Mouse (Mus musculus) kidney, postnatal 0 days (tissue): ENCODE data around the gene Kti12. TPM values are rescaled to one million over a fixed set of nuclear protein-coding genes. Genes with fewer than 3 reads are reported as not detected.

Source experiments
- ATAC-seq: fragments of 200-750 bp; cut with Nextera tagmentation; replicated peaks from 2 replicates; pipeline ENCODE4 v1.8.0; 2017; ENCODE audit warnings: low read depth, moderate number of reproducible peaks, moderate TSS enrichment, moderate library complexity; ENCODE audit not compliant: low FRiP score
- DNase-seq: peaks from one replicate; pipeline ENCODE4 v3.0.0-alpha.2; 2016; ENCODE audit warnings: low spot score
- H3K27ac ChIP-seq: fragments of 300-500 bp; sonication (generic); 2 replicates; pipeline ENCODE4 v1.5.1; 2014; ENCODE audit warnings: mild to moderate bottlenecking
- H3K27me3 ChIP-seq: fragments of 300-500 bp; sonication (generic); 2 replicates; pipeline ENCODE4 v1.6.1; 2014; ENCODE audit warnings: low read length, mixed read lengths; ENCODE audit not compliant: insufficient read depth
- H3K36me3 ChIP-seq: fragments of 300-500 bp; sonication (generic); 2 replicates; pipeline ENCODE4 v1.6.1; 2014; ENCODE audit warnings: low read length, mixed read lengths; ENCODE audit not compliant: insufficient read depth
- H3K4me1 ChIP-seq: fragments of 300-500 bp; sonication (generic); replicated peaks from 2 replicates; pipeline ENCODE4 v1.6.1; 2014; ENCODE audit warnings: antibody characterized with exemption, low read length, mixed read lengths; ENCODE audit not compliant: insufficient read depth
- H3K4me2 ChIP-seq: fragments of 300-500 bp; sonication (generic); 2 replicates; pipeline ENCODE4 v1.6.1; 2014; ENCODE audit warnings: mild to moderate bottlenecking, low read length, moderate library complexity, mixed read lengths
- H3K4me3 ChIP-seq: fragments of 300-500 bp; sonication (generic); replicated peaks from 2 replicates; pipeline ENCODE4 v1.5.1; 2014; ENCODE audit warnings: low read depth, low read length
- H3K9ac ChIP-seq: fragments of 300-500 bp; sonication (generic); 2 replicates; pipeline ENCODE4 v1.6.1; 2014; ENCODE audit warnings: low read depth, low read length
- H3K9me3 ChIP-seq: fragments of 300-500 bp; sonication (generic); replicated peaks from 2 replicates; pipeline ENCODE4 v1.6.1; 2016; ENCODE audit warnings: low read length, inconsistent platforms, mixed read lengths
- CTCF ChIP-seq: IDR thresholded peaks from 2 replicates; pipeline ENCODE4 v1.5.1; 2016; ENCODE audit warnings: antibody characterized with exemption, low read depth, mild to moderate bottlenecking, moderate library complexity
- WGBS: fragments of 180-500 bp; shearing (Covaris S2); extraction: QIAGEN DNeasy Blood & Tissue Kit; methylation state at CpG from one replicate; pipeline ENCODE4 v1.1.7; 2014; 5-methylcytosine and 5-hydroxymethylcytosine counted together
- polyA plus RNA-seq: library from polyadenylated mRNA; unstranded; fragments of >200 nt; fragmentation: Nextera tagmentation; extraction: Ambion mirVana; gene quantifications from 2 replicates; pipeline ENCODE4 v1.2.1, GENCODE M21; 2015

The Kti12 gene
- polyA plus RNA-seq, 1 experiment from 2014 or later = 52.2 TPM

DNA sequence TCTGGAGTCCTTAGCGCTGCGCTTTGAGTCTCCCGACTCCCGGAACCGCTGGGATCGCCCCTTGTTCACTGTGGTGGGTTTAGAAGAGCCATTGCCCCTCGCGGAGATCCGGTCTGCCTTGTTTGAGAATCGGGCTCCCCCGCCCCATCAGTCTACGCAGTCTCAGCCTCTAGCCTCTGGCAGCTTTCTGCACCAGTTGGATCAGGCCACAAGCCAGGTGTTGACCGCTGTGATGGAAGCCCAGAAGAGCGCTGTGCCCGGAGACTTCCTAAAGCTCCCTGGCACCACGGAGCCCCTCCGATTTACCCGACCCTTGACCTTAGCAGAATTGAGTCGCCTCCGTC lies 892 bp downstream of the Kti12 start, which contains the start of gene A730015C16Rik:
A730015C16Rik (minus strand) TSS at position 115 of the 344 bp plus-strand sequence.
- peak within 1 kb of the TSS; percentile 86 for H3K9ac ChIP-seq
- H3K4me1 ChIP-seq = peaks cover 7% of the 10 kb centered on the region
- no peak for DNase-seq
- H3K36me3 ChIP-seq = peaks cover 4% of the 10 kb centered on the region; the same call in 1 of the 2 replicates
- peak within 1 kb of the TSS; percentile 98 for H3K4me2 ChIP-seq
- peak; percentile 53; the same call in 1 of the 2 replicates for ATAC-seq
- H3K9me3 ChIP-seq = no peaks in the 10 kb centered on the region
- 5% methylated on average over 20 of the region's 20 CpGs for WGBS
- H3K27me3 ChIP-seq = no peaks in the 10 kb centered on the region
- peak within 1 kb of the TSS; percentile 98 for H3K27ac ChIP-seq
- no peak for TF ChIP-seq CTCF
- peak within 1 kb of the TSS; percentile 76 for H3K4me3 ChIP-seq

DNA sequence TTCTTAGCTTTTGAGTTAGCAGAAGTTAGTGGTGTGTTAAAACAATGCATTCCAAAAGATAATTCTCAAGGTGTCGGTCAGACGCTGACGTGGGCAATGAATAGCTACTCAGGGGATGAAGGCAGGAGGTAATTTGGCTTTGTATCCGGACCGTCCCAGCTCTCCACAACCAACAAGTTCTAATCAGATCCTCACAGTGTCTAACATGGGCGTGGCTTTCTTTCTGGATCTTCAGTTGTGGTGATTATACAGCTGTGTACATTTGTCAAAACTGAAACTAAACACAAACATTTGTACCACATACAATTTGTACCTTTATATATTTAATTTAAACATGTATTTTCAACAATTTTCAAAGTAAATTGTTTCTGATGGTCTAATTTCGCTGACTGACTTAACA lies 19.2 kb downstream of the Kti12 start:
- ATAC-seq (no peak), DNase-seq (no peak)
- H3K4me1 ChIP-seq = no peaks in the 10 kb centered on the region
- H3K36me3 ChIP-seq = peaks cover 11% of the 10 kb centered on the region; the same call in 1 of the 2 replicates
- H3K9me3 ChIP-seq = no peaks in the 10 kb centered on the region
- no peak overlapping the region for H3K4me3 ChIP-seq
- H3K27ac ChIP-seq = no peak overlapping the region
- no peaks in the 10 kb centered on the region for H3K27me3 ChIP-seq
- H3K9ac ChIP-seq = no peak overlapping the region
- WGBS = 82% methylated on average over 7 of the region's 7 CpGs
- no peak for TF ChIP-seq CTCF
- H3K4me2 ChIP-seq = no peak overlapping the region

DNA sequence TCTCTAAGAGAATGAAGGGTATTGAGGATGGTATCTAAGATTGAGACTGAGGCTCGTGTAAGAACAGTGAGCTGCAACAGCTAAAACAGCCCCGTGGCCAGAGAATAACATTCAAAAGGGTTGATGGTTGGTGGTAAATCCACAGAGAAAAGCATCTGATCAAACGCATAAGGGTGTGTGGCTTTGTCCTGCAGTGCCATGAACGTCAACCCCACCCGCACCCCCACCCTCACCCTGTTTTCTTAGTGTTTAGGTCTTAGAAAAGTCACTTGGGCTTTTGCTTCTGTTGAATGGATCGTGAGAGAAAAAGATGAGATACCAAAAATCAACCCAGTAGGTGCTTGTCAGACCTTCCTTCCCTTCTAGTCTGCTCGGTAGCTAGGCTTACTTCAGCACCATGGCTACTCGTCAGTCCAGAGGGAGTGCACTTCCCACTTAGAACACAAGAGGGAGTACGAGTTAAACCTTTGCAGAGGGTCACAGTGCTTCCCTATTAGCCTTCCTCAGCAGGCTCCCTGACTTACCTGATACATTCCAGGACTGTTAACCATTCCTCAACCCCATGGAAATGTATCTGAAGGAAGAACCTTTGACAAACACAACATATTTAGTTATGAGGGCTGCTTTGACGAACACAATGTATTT lies 22.3 kb downstream of the Kti12 start:
- no peak overlapping the region for H3K9ac ChIP-seq
- 33% methylated on average over 10 of the region's 10 CpGs for WGBS
- no peaks in the 10 kb centered on the region for H3K36me3 ChIP-seq
- H3K27me3 ChIP-seq = no peaks in the 10 kb centered on the region
- ATAC-seq (peak; percentile 78; the same call in 1 of the 2 replicates), DNase-seq (peak; percentile 91)
- H3K27ac ChIP-seq = no peak overlapping the region
- H3K9me3 ChIP-seq = no peaks in the 10 kb centered on the region
- TF ChIP-seq CTCF = peak; percentile 95
- H3K4me3 ChIP-seq = no peak overlapping the region
- no peak overlapping the region for H3K4me2 ChIP-seq
- no peaks in the 10 kb centered on the region for H3K4me1 ChIP-seq

DNA sequence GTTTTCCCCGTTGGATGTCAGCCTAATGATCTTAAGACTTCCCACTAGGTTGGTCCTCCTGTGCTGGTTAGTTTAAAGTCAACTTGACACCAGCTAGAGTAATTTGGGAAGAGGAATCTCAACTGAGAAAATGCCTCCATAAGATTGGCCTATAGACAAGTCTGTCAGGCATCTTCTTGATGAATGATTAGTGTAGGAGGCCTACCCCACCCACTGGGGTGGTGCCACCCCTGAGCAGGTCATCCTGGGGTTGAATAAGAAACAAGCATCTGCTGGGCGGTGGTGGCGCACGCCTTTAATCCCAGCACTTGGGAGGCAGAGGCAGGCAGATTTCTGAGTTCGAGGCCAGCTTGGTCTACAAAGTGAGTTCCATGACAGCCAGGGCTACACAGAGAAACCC lies 26.2 kb downstream of the Kti12 start:
- no peaks in the 10 kb centered on the region for H3K27me3 ChIP-seq
- DNase-seq (no peak), ATAC-seq (no peak)
- no peak overlapping the region for H3K4me3 ChIP-seq
- no peak overlapping the region for H3K9ac ChIP-seq
- H3K36me3 ChIP-seq = no peaks in the 10 kb centered on the region
- no peaks in the 10 kb centered on the region for H3K4me1 ChIP-seq
- no peak for TF ChIP-seq CTCF
- no peaks in the 10 kb centered on the region for H3K9me3 ChIP-seq
- H3K4me2 ChIP-seq = no peak overlapping the region
- no peak overlapping the region for H3K27ac ChIP-seq
- 92% methylated on average over 5 of the region's 5 CpGs for WGBS

DNA sequence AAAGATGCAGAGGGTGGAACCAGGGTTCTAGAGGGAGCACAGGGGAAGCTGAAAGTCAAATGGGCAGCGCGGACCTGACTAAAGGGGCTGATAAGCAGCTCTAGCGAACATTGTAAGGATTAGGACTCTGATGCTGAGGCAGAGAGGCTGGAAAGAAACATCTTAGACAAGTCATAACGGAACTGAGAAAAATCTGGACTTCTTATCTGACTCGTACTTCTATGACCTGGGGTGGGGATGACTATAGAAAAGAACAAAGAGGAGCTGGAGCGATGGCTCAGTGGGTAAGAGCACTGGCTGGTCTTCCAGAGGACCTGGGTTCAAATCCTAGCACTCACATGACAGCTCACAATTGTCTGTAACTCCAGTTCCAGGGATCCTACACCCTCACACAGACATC lies 30.3 kb downstream of the Kti12 start:
- 80% methylated on average over 6 of the region's 6 CpGs for WGBS
- H3K9me3 ChIP-seq = no peaks in the 10 kb centered on the region

DNA sequence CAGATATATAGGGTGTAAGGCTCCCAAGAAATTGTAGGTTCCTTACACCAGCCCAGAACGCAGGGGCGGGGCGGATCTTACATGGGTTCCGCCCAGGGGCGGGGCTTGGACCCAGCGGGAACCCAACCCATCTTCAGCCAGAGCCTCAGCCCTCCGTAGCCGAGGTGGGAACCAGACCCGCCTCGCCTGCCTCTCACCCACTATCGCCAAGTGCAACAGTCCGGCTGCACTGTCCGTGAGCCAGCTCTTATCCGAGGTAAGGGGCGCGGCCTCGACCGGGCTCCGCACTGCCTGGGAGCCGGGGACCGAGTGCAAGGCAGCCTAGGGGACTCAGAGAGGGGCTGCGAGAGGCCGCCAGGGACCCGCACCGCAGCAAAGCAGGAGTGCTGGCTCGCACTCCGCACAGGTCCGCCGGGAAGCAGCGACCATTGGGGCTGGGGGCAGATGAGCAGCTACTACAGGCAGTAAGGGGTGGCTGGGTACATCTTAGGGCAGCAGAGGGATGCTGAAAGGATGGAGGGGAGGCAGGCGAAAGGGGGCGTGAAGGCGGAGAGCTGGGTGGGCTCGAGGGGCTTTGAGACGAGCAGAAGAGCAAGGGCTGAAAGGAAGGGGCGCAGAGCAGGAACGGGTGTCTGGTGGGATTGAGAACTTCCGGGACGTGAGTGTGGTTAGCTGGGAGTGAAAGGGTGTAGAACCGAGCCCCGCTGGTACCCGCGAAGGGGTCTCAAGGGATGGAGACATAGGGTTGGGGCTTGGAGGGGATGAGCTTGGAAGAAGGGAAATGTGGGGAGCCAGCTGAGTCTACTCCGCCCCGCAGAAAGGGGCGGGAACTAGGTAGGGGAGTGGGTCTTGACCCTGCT lies 31.6 kb downstream of the Kti12 start, which contains the start of gene Rab3b:
Rab3b (plus strand) TSS at position 101 of the 860 bp plus-strand sequence.
- peak within 1 kb of the TSS; percentile 29; the same call in 1 of the 2 replicates for H3K9ac ChIP-seq
- no peak for TF ChIP-seq CTCF
- peak within 1 kb of the TSS; percentile 42 for H3K4me3 ChIP-seq
- no peak within 1 kb of the TSS for H3K27ac ChIP-seq
- H3K27me3 ChIP-seq = no peaks in the 10 kb centered on the region
- no peaks in the 10 kb centered on the region for H3K9me3 ChIP-seq
- no peaks in the 10 kb centered on the region for H3K4me1 ChIP-seq
- H3K4me2 ChIP-seq = peak within 1 kb of the TSS; percentile 79
- no peaks in the 10 kb centered on the region for H3K36me3 ChIP-seq
- under 1% methylated on average over 46 of the region's 46 CpGs for WGBS
- DNase-seq (peak; percentile 78), ATAC-seq (peak; percentile 79)

More for the DNA sequence above, 30.3 kb downstream of the Kti12 start:
- Histone ChIP-seq H3K27ac (no peak overlapping the region), H3K4me1 (no peaks in the 10 kb centered on the region), H3K36me3 (no peaks in the 10 kb centered on the region), H3K27me3 (no peaks in the 10 kb centered on the region), H3K9ac (no peak overlapping the region), H3K4me3 (no peak overlapping the region), H3K4me2 (no peak overlapping the region)
- DNase-seq = no peak
- no peak for ATAC-seq
- TF ChIP-seq CTCF = no peak
